Mouse (Mus musculus): ENCODE results near the gene AC131692.1. TPM values are rescaled to one million over a fixed set of nuclear protein-coding genes. Genes with fewer than 3 reads are reported as not detected.

AC131692.1 gene
- total RNA-seq, 2 experiments from 2014 or later: not detected

GRCm38 (mm10) chr19:6067011-6067723, 27.1 kb upstream of the AC131692.1 start:
- DNase-seq: peak; percentile 75
- intact Hi-C loops (cut with DNase I; ENCODE audit: low total_unique reads): no loop called here

DNA sequence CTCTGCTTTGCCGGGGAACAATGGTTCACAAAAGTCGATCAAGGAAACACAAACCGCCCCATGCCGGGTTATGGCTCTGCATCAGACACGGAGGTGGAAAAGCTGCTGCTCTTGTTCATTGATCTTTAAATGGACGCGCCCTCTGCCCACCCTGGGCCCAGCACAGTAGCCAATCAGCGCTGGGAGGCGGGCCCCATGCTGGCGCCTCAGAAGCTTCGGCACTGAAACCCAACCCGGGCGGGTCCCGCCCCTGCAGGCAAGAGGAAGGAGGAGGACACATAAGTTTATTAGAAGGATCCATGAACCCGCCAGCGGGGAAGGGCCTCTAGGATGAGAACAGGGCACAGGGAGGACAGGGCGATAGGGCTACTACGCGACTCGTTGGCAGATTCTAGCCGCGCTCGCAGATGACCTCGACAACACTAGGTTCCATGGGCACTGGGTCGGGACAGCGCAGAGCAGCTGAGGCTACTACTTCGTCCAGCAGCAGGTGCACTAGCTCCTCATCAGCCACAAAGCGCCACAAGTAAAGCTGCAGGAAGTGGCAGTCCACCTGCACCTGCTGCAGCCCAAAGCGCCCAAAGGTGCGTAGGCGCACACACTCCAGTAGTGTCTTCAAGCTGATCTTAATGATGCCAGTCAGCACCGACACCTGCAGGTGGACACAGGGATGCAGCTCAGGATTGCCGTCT, 26.3 kb upstream of the AC131692.1 start, which contains the start of gene Tm7sf2:
Gene Tm7sf2 (minus strand): TSS at position 650 of the 692 bp plus-strand sequence.
- intact Hi-C loops (cut with DNase I; ENCODE audit: low total_unique reads): no loop called here
- peak; percentile 93 for DNase-seq

GRCm38 (mm10) chr19:6068951-6069350, 25.3 kb upstream of the AC131692.1 start:
- intact Hi-C loops (cut with DNase I; ENCODE audit: low total_unique reads): no loop called here

DNA sequence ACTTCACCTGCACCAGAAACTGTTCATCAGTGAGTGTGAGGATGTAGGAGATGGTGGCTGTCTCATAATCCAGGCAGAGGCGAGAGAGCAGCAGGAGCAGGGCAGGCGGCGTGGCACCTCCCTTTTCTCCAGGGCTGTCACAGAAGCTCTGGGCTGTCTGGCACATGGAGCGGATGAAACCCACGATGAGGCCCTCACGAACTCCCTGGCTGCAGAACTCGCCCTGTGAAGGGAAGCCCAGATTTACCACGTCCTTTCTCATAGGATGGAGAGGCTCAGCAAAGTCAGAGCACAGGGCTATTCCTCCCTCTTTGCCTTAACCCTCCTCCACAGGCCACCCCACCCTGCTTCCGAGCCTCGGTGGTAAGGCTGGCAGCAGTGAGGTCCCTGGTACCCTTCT, 24.4 kb upstream of the AC131692.1 start:
- no peak for DNase-seq
- intact Hi-C loops (cut with DNase I; ENCODE audit: low total_unique reads): no loop called here

More at GRCm38 (mm10) chr19:6068951-6069350, 25.3 kb upstream of the AC131692.1 start:
- DNase-seq: no peak

- intact Hi-C loops (cut with DNase I; ENCODE audit: low total_unique reads): no loop called here
- DNase-seq: no peak
These were observed 23.5 kb upstream of the AC131692.1 start for GRCm38 (mm10) chr19:6070571-6071250.

DNA sequence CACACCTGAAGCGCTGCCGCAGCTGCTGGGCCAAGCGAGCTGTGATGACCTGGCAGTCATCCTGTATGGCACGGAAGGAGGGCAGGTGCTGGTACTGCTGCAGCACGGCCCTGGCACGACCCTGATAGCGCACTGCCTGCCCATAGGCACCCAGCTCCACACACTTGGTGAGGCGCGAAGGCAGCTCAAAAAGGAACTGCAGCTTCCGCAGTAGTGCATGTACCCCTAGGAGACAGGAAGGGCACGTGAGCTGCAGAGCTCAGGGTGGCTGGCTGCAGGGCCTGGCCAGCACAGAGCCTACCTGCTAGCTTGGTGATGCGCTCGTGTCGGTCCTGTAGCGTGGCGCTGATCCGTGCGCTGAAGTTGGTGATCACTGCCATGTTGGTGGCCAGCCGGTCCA, 23.0 kb upstream of the AC131692.1 start:
- no peak for DNase-seq

GRCm38 (mm10) chr19:6073889-6074288, 20.3 kb upstream of the AC131692.1 start:
- intact Hi-C loops (cut with DNase I; ENCODE audit: low total_unique reads): no loop called here
- DNase-seq: no peak

More for the DNA sequence above, 23.0 kb upstream of the AC131692.1 start:
- intact Hi-C loops (cut with DNase I; ENCODE audit: low total_unique reads): no loop called here

DNA sequence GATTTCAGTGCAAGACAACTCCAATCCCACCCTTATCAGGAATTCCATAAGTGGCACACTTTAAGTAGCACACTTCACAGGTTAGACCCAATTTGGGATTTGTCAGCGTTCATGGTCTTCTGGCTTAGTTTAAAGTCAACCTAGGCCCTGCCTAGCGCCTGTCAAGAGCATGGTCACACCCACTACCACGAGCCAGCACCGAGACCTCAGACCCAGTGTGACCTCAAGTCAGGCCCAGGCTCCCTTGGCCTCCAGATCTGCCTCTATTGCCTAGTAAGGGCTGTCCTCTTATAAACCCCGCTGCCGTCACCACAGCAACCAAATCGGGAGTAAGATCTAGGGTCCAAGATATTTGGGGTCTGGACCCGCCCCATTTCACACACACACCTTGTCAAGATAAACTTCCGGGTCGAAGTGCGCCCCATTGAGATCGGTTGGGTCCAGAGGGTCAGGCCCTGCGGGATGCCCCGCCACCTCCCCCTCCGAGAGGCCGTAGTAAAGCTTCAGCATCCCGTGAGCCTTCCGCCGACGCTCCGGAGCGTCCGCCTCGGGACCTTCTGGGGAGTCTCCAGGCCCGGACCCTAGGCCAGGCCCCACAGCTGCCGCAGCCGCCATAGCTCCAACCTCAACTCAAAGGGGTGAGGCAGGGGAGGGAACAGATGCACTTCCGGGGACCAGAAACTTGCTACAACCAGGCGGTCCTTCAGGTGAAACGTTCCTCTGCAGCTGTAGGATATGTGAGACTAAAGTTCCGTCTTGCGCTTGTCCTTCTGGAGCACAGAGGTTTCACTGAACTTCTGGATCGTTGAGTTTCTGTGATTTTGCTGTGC, 17.4 kb upstream of the AC131692.1 start, which contains the start of gene Vps51:
Gene Vps51 (minus strand): TSS at position 668 of the 830 bp plus-strand sequence.
- DNase-seq: peak; percentile 79
- intact Hi-C loops (cut with DNase I; ENCODE audit: low total_unique reads): no loop called here

DNA sequence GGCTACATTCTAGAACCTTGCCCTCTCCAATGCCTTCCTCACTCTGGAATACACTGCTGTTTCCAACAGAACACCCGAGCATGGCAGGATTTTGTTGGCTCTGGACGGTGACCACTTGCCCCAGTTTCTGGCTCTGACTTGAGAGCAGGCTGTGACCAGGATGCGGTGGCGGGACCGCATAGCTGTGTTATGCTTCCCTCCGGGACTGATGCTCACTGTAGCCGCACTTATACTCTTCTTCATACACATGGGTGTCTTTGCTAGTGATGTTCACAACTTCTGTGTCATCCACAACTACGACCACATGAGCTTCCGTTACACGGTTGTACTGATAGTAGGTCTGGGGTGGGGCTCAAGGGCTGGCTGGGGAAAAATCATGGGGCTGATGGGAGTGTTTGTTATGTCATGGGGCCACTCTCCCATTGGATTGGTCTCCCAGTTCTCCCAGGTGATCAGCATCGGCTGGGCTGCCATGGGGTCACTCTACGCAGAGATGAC, 14.2 kb upstream of the AC131692.1 start, which contains the start of gene Tmem262:
Gene Tmem262 (plus strand): TSS at position 51 of the 498 bp plus-strand sequence.
- DNase-seq: no peak

GRCm38 (mm10) chr19:6082156-6082555, 12.1 kb upstream of the AC131692.1 start, which contains the start of gene Gm28374:
TSS of gene Gm28374 (minus strand) at chr19:6082256.
- intact Hi-C loops (cut with DNase I; ENCODE audit: low total_unique reads): no loop called here
- no peak for DNase-seq

More for the DNA sequence above, 14.2 kb upstream of the AC131692.1 start, which contains the start of gene Tmem262:
- intact Hi-C loops (cut with DNase I; ENCODE audit: low total_unique reads): no loop called here

GRCm38 (mm10) chr19:6084478-6085248, 9.6 kb upstream of the AC131692.1 start, which contains the start of the genes Zfpl1 and Cdca5:
TSS of gene Zfpl1 (minus strand) at chr19:6084956.
TSS of gene Cdca5 (plus strand) at chr19:6084983.
- peak; percentile 93 for DNase-seq
- intact Hi-C loops (cut with DNase I; ENCODE audit: low total_unique reads): no loop called here

GRCm38 (mm10) chr19:6085417-6085879, 8.8 kb upstream of the AC131692.1 start:
- intact Hi-C loops (cut with DNase I; ENCODE audit: low total_unique reads): no loop called here
- peak; percentile 29 for DNase-seq

- intact Hi-C loops (cut with DNase I; ENCODE audit: low total_unique reads): no loop called here
- DNase-seq: no peak
These were observed 5.4 kb upstream of the AC131692.1 start for GRCm38 (mm10) chr19:6088841-6089240.

GRCm38 (mm10) chr19:6097847-6098246, 3.6 kb downstream of the AC131692.1 start:
- intact Hi-C loops (cut with DNase I; ENCODE audit: low total_unique reads): no loop called here
- no peak for DNase-seq

DNA sequence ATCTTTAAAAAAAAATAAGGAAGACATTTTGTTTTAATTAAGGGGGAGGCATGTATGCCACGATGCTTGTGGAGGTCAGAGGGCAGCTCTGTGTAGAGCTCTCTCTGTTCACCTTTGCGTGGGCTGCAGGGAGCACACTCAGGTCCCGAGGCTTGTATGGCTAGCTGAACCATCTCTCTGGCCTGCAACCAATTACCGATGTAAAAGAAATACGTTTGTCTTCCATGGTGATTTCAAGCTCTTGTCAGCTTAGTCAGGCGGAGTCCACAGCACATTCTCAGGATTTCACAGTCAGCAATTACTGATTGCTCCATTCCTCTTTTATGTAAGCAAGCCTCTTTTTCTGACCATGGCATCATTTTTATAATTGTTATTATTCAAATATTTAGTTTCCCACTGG, 7.0 kb downstream of the AC131692.1 start:
- no peak for DNase-seq
- intact Hi-C loops (cut with DNase I; ENCODE audit: low total_unique reads): no loop called here

- intact Hi-C loops (cut with DNase I; ENCODE audit: low total_unique reads): no loop called here
- no peak for DNase-seq
These were observed 8.1 kb downstream of the AC131692.1 start for GRCm38 (mm10) chr19:6102169-6102853.

DNA sequence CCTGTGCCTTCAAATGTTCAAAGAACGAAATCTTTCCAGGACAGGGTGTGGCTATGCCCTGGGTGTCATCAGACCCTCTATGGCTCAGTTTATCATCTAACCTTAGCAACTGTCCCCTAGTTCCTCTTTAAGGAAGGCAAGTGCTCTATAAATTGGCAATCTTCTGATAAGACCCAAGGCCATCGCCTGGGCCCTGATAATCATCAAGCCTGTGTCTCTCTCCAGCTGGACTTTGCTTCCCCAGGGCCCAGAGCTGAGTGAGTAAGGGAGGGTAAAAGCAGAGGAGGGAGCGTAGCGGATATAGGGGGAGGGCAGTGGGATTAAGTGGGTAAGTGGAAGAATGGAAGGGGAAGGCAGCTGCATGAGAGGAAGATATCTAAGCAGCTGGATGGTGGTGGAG, 10.3 kb downstream of the AC131692.1 start:
- no peak for DNase-seq

More for the DNA sequence above, 10.3 kb downstream of the AC131692.1 start:
- intact Hi-C loops (cut with DNase I; ENCODE audit: low total_unique reads): no loop called here

All from gastrocnemius, postnatal 14 days (tissue).